Mouse (Mus musculus) heart, embryonic 11.5 days (tissue): ENCODE measurements at regions not wholly inside any gene's neighbourhood (a gene's known extent, or its start where the extent isn't known, plus 50 kb on each side); places are given as distances from the start of the nearest gene placed in this dataset.

Source experiments
- ATAC-seq: fragments of 200-750 bp; cut with Nextera tagmentation; replicated peaks from 2 replicates; pipeline ENCODE4 v1.8.0; 2017; ENCODE audit warnings: moderate library complexity; ENCODE audit not compliant: insufficient number of reproducible peaks, low FRiP score, low TSS enrichment
- H3K27ac ChIP-seq: fragments of 300-500 bp; sonication (generic); 2 replicates; pipeline ENCODE4 v1.5.1; 2014; ENCODE audit warnings: mild to moderate bottlenecking, low read depth, low read length
- H3K27me3 ChIP-seq: fragments of 300-500 bp; sonication (generic); 2 replicates; pipeline ENCODE4 v1.6.1; 2014; ENCODE audit warnings: mild to moderate bottlenecking, low read length, mixed read lengths; ENCODE audit not compliant: control insufficient read depth, insufficient read depth
- H3K36me3 ChIP-seq: fragments of 300-500 bp; sonication (generic); 2 replicates; pipeline ENCODE4 v1.6.1; 2014; ENCODE audit warnings: mild to moderate bottlenecking, low read length, moderate library complexity, mixed read lengths; ENCODE audit not compliant: control insufficient read depth, insufficient read depth
- H3K4me1 ChIP-seq: fragments of 300-500 bp; sonication (generic); 2 replicates; pipeline ENCODE4 v1.6.1; 2014; ENCODE audit warnings: low read length; ENCODE audit not compliant: control insufficient read depth, insufficient read depth
- H3K4me2 ChIP-seq: fragments of 300-500 bp; sonication (generic); 2 replicates; pipeline ENCODE4 v1.6.1; 2014; ENCODE audit warnings: mild to moderate bottlenecking, moderate library complexity
- H3K4me3 ChIP-seq: fragments of 300-500 bp; sonication (generic); 2 replicates; pipeline ENCODE4 v1.5.1; 2014; ENCODE audit warnings: low read depth, low read length
- H3K9ac ChIP-seq: fragments of 300-500 bp; sonication (generic); 2 replicates; pipeline ENCODE4 v1.6.1; 2014; ENCODE audit warnings: mild to moderate bottlenecking, low read depth, low read length, moderate library complexity
- H3K9me3 ChIP-seq: fragments of 300-500 bp; sonication (generic); replicated peaks from 2 replicates; pipeline ENCODE4 v1.6.1; 2016; ENCODE audit warnings: low read length; ENCODE audit not compliant: control insufficient read depth
- WGBS: fragments of 180-500 bp; shearing (Covaris S2); extraction: QIAGEN DNeasy Blood & Tissue Kit; methylation state at CpG from one replicate; pipeline ENCODE4 v1.1.7; 2014; ENCODE audit not compliant: insufficient replicate concordance; 5-methylcytosine and 5-hydroxymethylcytosine counted together

DNA sequence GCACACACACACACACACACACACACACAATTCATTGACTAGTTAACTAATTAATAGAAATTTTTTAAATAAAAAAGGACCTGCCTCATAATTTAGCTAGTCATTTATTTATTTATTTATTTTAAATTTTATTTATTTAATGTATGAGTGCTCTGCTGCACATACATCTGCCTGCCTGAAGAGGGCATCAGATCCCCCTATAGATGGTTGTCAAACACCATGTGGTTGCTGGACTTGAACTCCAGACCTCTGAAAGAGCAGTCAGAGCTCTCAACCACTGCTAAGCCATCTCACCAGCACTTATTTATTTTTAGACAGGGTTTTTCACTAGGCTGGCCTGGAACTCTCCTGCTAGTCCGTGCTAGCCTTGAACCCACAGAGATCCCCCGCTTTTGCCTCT is 50.6 kb upstream of the Hdhd5 start:
- Histone ChIP-seq H3K4me3 (no peak overlapping the region), H3K27ac (no peak overlapping the region), H3K36me3 (no peaks in the 10 kb centered on the region), H3K4me2 (no peak overlapping the region), H3K27me3 (0 out of 2 replicates have a peak, but pooled peaks cover 9% of the 10 kb centered on the region), H3K9ac (no peak overlapping the region), H3K4me1 (peaks cover 8% of the 10 kb centered on the region; the same call in 1 of the 2 replicates), H3K9me3 (no peaks in the 10 kb centered on the region)
- ATAC-seq, result no peak
- 89% methylated on average over 2 of the region's 2 CpGs for WGBS
